8 mouse cellular contexts compared by ENCODE assay signal in genomic region chr2:93332277-93332676, GRCm38 (mm10). TPM values are rescaled to one million over a fixed set of nuclear protein-coding genes. Genes with fewer than 3 reads are reported as not detected.
DNase-seq lines count a peak whose midpoint lies in the region; ATAC-seq and TF ChIP-seq lines count a peak whose summit lies in the region.

No protein-coding gene starts in this region.

- DNase-seq in heart, adult 8-10 months (ENCODE audit: low spot score), result peak; percentile 35
- DNase-seq in kidney, adult 2 months, result peak; percentile 72
- DNase-seq in lung, postnatal 14 days, result peak; percentile 68
- DNase-seq in embryo, embryonic 10.5 days (ENCODE audit: low spot score), result no peak
- DNase-seq in thymus, postnatal 4 days, result no peak
- DNase-seq in ovary, postnatal 36 days (ENCODE audit: low spot score), result no peak
- DNase-seq in frontal cortex, postnatal 36 days (ENCODE audit: low spot score in 2 of 2), result no peak

- H3K4me2 ChIP-seq in embryonic facial prominence, embryonic 12.5 days (replicated peaks), result peak overlapping the region; percentile 100

- H3K4me1 ChIP-seq in embryonic facial prominence, embryonic 12.5 days, result peaks cover 4% of the 10 kb centered on the region
- H3K4me1 ChIP-seq in kidney, adult 2 months (ENCODE audit: control insufficient read depth, insufficient read depth, low read length), result peaks cover 7% of the 10 kb centered on the region

- H3K27ac ChIP-seq in embryonic facial prominence, embryonic 12.5 days, result no peak overlapping the region
- H3K27ac ChIP-seq in kidney, adult 2 months (ENCODE audit: insufficient read depth, low read depth, low read length), result peak overlapping the region; percentile 36

- 0 out of 2 replicates have a peak, but pooled peaks cover 6% of the 10 kb centered on the region for H3K27me3 ChIP-seq in embryonic facial prominence, embryonic 12.5 days
- H3K27me3 ChIP-seq in kidney, adult 2 months (replicated peaks; ENCODE audit: control insufficient read depth, insufficient read depth, low read length), result no peaks in the 10 kb centered on the region

- no peak for TF ChIP-seq POLR2A in kidney, adult 2 months (IDR thresholded peaks at IDR 0.05; ENCODE audit: low read depth, low read length)

- peak overlapping the region; percentile 60 for H3K4me3 ChIP-seq in embryonic facial prominence, embryonic 12.5 days
- no peak overlapping the region for H3K4me3 ChIP-seq in kidney, adult 2 months (ENCODE audit: insufficient read depth, low read depth, low read length)

- no peak for TF ChIP-seq CTCF in kidney, adult 2 months (conservative IDR thresholded peaks at IDR 0.05; ENCODE audit: insufficient read depth, insufficient read length, low read depth, low read length)

- no peaks in the 10 kb centered on the region for H3K36me3 ChIP-seq in embryonic facial prominence, embryonic 12.5 days
- no peaks in the 10 kb centered on the region for H3K36me3 ChIP-seq in kidney, adult 2 months (ENCODE audit: control insufficient read depth, insufficient read depth, low read length)

- H3K9me3 ChIP-seq in embryonic facial prominence, embryonic 12.5 days, result no peaks in the 10 kb centered on the region

- WGBS in embryonic facial prominence, embryonic 12.5 days, result 84% methylated on average over 4 of the region's 4 CpGs
- 58% methylated on average over 4 of the region's 4 CpGs for WGBS in kidney, adult 2 months

- ATAC-seq in embryonic facial prominence, embryonic 12.5 days (ENCODE audit: insufficient number of reproducible peaks, insufficient read depth, low FRiP score, low TSS enrichment), result no peak

- no peak overlapping the region for H3K9ac ChIP-seq in embryonic facial prominence, embryonic 12.5 days

RNA-seq across cellular contexts. Expression of gene Tspan18, which starts 2.0 kb away (rescaled TPM):
- polyA plus RNA-seq in embryonic facial prominence, embryonic 12.5 days (2016; fragmentation: Nextera tagmentation; extraction: Ambion mirVana), result 16.1 and 16.3 TPM in 2 replicates
- total RNA-seq in heart, adult 8-10 months (2022), result 1 to 10 TPM; 7.3 to 9.9 (median 9.0) TPM
- polyA plus RNA-seq in kidney, adult 2 months (2012; rRNA removed), result 18.9 and 20.9 TPM in 2 replicates

Comparison
In these comparisons a context has a peak if more than half of its experiments do, and no peak if none do; other contexts are left out.
1. DNase-seq: peak in heart, adult 8-10 months (single experiment), kidney, adult 2 months (single experiment) and lung, postnatal 14 days (single experiment); none in embryo, embryonic 10.5 days (single experiment), thymus, postnatal 4 days (single experiment), ovary, postnatal 36 days (single experiment) and frontal cortex, postnatal 36 days (0 of 2).